In the genomic region with DNA sequence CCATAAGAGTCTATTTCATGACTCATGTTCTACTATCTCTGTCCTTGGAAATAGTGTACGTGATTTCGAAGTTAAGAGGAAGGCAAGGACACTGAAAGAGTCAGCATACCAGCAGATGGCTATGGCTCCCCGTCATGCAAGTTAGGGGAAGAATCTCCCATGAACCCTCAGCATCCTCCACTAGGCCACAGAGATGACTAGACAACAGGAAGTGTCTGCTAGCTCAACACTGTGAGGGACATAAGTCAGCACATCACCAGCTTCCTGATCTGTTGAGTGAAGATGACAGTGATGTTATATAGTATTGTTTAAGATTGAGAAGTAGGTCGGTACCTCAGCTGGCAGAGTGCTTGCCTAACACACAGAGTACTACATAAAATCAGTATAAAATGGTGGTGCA, we compare ENCODE assay signal across 29 mouse cellular contexts. TPM values are rescaled to one million over a fixed set of nuclear protein-coding genes. Genes with fewer than 3 reads are reported as not detected.
"Had no signal": no experiment of that assay in that cellular context is flagged by ENCODE, and none has a peak within 500 bp of the region (broad histone marks: within the 10 kb centered on the region; RNA-seq: fewer than 3 reads in every experiment).

No protein-coding gene starts in this region.

- ATAC-seq: intestine, embryonic 15.5 days; liver, embryonic 12.5 days; midbrain, embryonic 15.5 days had no signal

- DNase-seq: kidney, adult 11 months; kidney, adult 8-10 months; kidney, postnatal 10 days; kidney, postnatal 36 days; left cerebral cortex, postnatal 4 days; liver; lung, adult 2 months; lung, postnatal 14 days; retina, postnatal 1 day; right cerebral cortex, postnatal 25 days; spleen, adult 18-20 months; thymus, postnatal 14 days; thymus, postnatal 4 days had no signal

RNA-seq across cellular contexts. Expression of gene Galntl5, which starts 53.4 kb away (rescaled TPM):
- total RNA-seq: layer of hippocampus, adult 18-20 months; layer of hippocampus, postnatal 25 days; left cerebral cortex, adult 18-20 months; left cerebral cortex, postnatal 14 days; left cerebral cortex, postnatal 4 days had no signal
- polyA plus RNA-seq: intestine, embryonic 15.5 days; kidney, embryonic 15.5 days; limb, embryonic 13.5 days; liver, embryonic 12.5 days; liver, embryonic 15.5 days; lung, adult 2 months; lung, embryonic 16.5 days; macrophage; midbrain, embryonic 12.5 days; midbrain, embryonic 15.5 days; neural tube, embryonic 12.5 days; neural tube, embryonic 15.5 days; stomach, embryonic 15.5 days had no signal
